Mouse (Mus musculus) hindbrain, postnatal 0 days (tissue): ENCODE data around the gene Eif4ebp2. TPM values are rescaled to one million over a fixed set of nuclear protein-coding genes. Genes with fewer than 3 reads are reported as not detected.

Experiments
- ATAC-seq: fragments of 200-750 bp; cut with Nextera tagmentation; 2 replicates; pipeline ENCODE4 v1.8.0; 2017; ENCODE audit warnings: mild to moderate bottlenecking, moderate TSS enrichment, moderate library complexity
- DNase-seq: peaks from one replicate; pipeline ENCODE4 v3.0.0-alpha.2; 2015; ENCODE audit warnings: low spot score
- H3K27ac ChIP-seq: fragments of 300-500 bp; sonication (generic); 2 replicates; pipeline ENCODE4 v1.5.1; 2014; ENCODE audit warnings: mild to moderate bottlenecking
- H3K27me3 ChIP-seq: fragments of 300-500 bp; sonication (generic); 2 replicates; pipeline ENCODE4 v1.6.1; 2014; ENCODE audit warnings: low read length, mixed read lengths; ENCODE audit not compliant: insufficient read depth
- H3K36me3 ChIP-seq: fragments of 300-500 bp; sonication (generic); 2 replicates; pipeline ENCODE4 v1.6.1; 2014; ENCODE audit warnings: low read length, mixed read lengths; ENCODE audit not compliant: insufficient read depth
- H3K4me1 ChIP-seq: fragments of 300-500 bp; sonication (generic); 2 replicates; pipeline ENCODE4 v1.6.1; 2014; ENCODE audit warnings: antibody characterized with exemption, low read length, mixed read lengths; ENCODE audit not compliant: insufficient read depth
- H3K4me2 ChIP-seq: fragments of 300-500 bp; sonication (generic); 2 replicates; pipeline ENCODE4 v1.6.1; 2014; ENCODE audit warnings: low read depth, mild to moderate bottlenecking, low read length, moderate library complexity, mixed read lengths
- H3K4me3 ChIP-seq: fragments of 300-500 bp; sonication (generic); 2 replicates; pipeline ENCODE4 v1.5.1; 2014; ENCODE audit warnings: low read length
- H3K9ac ChIP-seq: fragments of 300-500 bp; sonication (generic); replicated peaks from 2 replicates; pipeline ENCODE4 v1.6.1; 2014; ENCODE audit warnings: mild to moderate bottlenecking, low read length, moderate library complexity, mixed read lengths
- H3K9me3 ChIP-seq: fragments of 300-500 bp; sonication (generic); 2 replicates; pipeline ENCODE4 v1.6.1; 2016; ENCODE audit warnings: low read length, mixed read lengths
- CTCF ChIP-seq: IDR thresholded peaks from 2 replicates; pipeline ENCODE4 v1.5.1; 2016; ENCODE audit warnings: antibody characterized with exemption, control low read depth, low read depth
- WGBS: fragments of 180-500 bp; shearing (Covaris S2); extraction: QIAGEN DNeasy Blood & Tissue Kit; methylation state at CpG from one replicate; pipeline ENCODE4 v1.1.7; 2014; 5-methylcytosine and 5-hydroxymethylcytosine counted together
- polyA plus RNA-seq: library from polyadenylated mRNA; unstranded; fragments of >200 nt; fragmentation: Nextera tagmentation; extraction: Ambion mirVana; gene quantifications from 2 replicates; pipeline ENCODE4 v1.2.1, GENCODE M21; 2015
- total RNA-seq: library from RNA; depleted of rRNA; stranded (reverse); fragments of >200 nt; gene quantifications from 2 replicates; pipeline ENCODE4 v1.2.3, GENCODE M21; 2014; rRNA removed

The Eif4ebp2 gene
- total and polyA plus RNA-seq, 2 experiments from 2014 or later = 16.2 to 35.9 TPM

DNA sequence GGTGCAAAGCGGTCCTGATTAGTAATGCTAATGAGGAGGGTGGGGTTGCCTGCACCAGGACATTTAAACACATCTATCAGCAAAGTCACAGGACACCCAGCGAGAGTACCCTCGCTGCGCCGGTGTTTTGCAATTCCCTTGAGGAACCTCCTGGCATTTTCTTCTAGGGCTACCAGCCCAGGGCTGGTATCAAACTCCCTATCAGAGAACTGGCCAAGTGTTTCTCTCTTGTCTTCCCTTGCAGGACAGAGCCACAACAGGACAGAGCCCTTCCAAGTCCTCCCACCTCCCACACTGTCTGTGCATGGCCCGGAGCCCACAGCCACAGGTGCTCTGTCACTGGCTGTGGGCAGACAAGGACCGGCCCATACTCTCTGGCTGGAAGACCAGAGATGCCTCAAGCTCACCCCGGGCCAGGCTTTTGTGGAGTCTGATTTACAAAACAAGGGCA, 70.2 kb downstream of the Eif4ebp2 start:
- H3K4me3 ChIP-seq = peak overlapping the region; percentile 72
- peak overlapping the region; percentile 71 for H3K9ac ChIP-seq
- no peaks in the 10 kb centered on the region for H3K36me3 ChIP-seq
- H3K4me2 ChIP-seq = peak overlapping the region; percentile 90
- peak overlapping the region; percentile 75 for H3K27ac ChIP-seq
- H3K27me3 ChIP-seq = no peaks in the 10 kb centered on the region
- DNase-seq = peak; percentile 39
- TF ChIP-seq CTCF = no peak
- WGBS = 4% methylated on average over 8 of the region's 8 CpGs
- no peaks in the 10 kb centered on the region for H3K9me3 ChIP-seq
- 0 out of 2 replicates have a peak, but pooled peaks have one; percentile 24 for ATAC-seq
- peaks cover 22% of the 10 kb centered on the region for H3K4me1 ChIP-seq

DNA sequence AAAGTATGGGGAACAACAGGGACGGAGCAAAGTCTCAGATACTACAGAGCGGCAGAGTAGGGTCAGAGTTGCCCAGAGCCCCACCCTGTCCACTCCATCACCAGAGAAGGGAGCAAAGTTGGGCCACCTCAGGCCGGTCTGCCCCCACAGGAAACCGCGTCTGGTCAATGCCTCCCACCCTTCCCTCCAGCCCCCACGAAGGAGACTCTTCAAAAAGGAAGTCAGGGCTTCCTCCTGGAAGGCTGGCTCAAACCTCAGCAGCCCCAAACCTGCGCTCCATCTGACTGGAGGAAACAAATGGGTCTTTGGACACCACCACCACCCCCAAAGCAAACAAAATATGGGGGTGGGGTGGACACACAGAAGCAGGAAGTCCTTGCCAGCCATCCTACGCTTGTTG, 70.6 kb downstream of the Eif4ebp2 start:
- peaks cover 22% of the 10 kb centered on the region for H3K4me1 ChIP-seq
- H3K27ac ChIP-seq = peak overlapping the region; percentile 75; the same call in 1 of the 2 replicates

DNA sequence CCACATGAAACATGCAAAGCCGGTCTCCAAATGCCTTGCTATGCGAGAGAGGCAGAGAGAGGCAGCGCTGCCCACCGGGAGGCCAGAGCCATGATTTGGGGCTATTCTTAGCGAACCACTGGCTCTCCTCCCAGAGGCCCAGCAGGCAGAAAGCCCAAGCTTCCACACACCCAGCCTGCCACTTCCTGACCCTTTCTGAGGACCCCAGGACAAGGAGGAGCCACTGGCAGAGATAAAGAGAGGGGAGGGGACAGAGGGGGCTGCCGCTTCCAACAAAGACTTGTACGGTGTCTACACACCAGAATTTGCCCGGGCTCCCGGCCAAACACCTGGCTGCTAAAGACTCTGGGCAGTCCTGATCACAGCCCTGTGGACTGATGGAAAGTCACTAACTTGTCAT, 72.3 kb downstream of the Eif4ebp2 start:
- Histone ChIP-seq H3K36me3 (no peaks in the 10 kb centered on the region), H3K27me3 (no peaks in the 10 kb centered on the region), H3K4me3 (no peak overlapping the region), H3K4me2 (peak overlapping the region; percentile 90), H3K9ac (no peak overlapping the region), H3K9me3 (no peaks in the 10 kb centered on the region), H3K4me1 (peaks cover 23% of the 10 kb centered on the region), H3K27ac (peak overlapping the region; percentile 49; the same call in 1 of the 2 replicates)
- TF ChIP-seq CTCF = peak; percentile 5; the same call in 1 of the 2 replicates
- DNase-seq (peak; percentile 68), ATAC-seq (0 out of 2 replicates have a peak, but pooled peaks have one; percentile 10)
- 14% methylated on average over 9 of the region's 9 CpGs for WGBS

More for the DNA sequence above, 70.6 kb downstream of the Eif4ebp2 start:
- ATAC-seq (no peak), DNase-seq (no peak)
- TF ChIP-seq CTCF = no peak
- no peaks in the 10 kb centered on the region for H3K27me3 ChIP-seq
- 21% methylated on average over 8 of the region's 8 CpGs for WGBS
- H3K4me3 ChIP-seq = peak overlapping the region; percentile 72
- H3K4me2 ChIP-seq = peak overlapping the region; percentile 90
- H3K9ac ChIP-seq = peak overlapping the region; percentile 71
- no peaks in the 10 kb centered on the region for H3K9me3 ChIP-seq
- H3K36me3 ChIP-seq = no peaks in the 10 kb centered on the region

DNA sequence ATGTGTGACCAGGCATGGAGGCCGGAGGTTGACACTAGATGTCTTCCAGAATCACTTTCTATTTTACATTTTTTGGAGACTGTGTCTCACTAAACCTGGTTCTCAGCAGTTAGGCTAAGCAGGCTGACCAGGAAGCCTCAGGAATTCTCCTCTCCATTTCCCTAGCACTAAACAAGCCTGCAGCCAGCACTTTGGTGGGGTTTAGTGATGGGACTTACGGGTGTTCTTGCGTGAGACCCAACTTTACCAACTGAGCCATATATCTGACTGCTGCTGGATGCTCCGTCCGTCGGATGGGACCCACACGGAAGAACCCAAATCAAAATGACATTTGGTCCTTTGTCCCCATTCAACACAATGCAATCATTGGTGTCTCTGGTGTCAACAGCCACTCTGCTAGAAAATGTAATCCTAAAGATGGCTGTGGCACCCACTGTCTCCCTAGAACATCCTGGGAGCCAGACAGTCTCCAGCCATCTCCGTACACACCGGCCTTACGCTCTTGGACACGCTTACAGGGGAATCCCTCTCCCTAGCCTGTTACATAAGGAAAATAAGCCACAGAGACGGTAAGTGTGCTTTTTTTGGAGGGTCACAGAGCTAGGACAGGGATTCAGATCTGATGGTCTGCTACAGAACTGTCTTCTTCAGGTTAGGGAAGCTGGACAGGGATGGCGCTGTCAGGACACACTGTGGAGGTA, 73.0 kb downstream of the Eif4ebp2 start:
- Histone ChIP-seq H3K9ac (no peak overlapping the region), H3K4me2 (peak overlapping the region; percentile 90; the same call in 1 of the 2 replicates), H3K4me3 (no peak overlapping the region), H3K27me3 (no peaks in the 10 kb centered on the region), H3K9me3 (no peaks in the 10 kb centered on the region), H3K36me3 (no peaks in the 10 kb centered on the region), H3K4me1 (peaks cover 28% of the 10 kb centered on the region), H3K27ac (peak overlapping the region; percentile 49)
- WGBS = 78% methylated on average over 13 of the region's 13 CpGs
- TF ChIP-seq CTCF = no peak
- ATAC-seq (no peak), DNase-seq (no peak)

DNA sequence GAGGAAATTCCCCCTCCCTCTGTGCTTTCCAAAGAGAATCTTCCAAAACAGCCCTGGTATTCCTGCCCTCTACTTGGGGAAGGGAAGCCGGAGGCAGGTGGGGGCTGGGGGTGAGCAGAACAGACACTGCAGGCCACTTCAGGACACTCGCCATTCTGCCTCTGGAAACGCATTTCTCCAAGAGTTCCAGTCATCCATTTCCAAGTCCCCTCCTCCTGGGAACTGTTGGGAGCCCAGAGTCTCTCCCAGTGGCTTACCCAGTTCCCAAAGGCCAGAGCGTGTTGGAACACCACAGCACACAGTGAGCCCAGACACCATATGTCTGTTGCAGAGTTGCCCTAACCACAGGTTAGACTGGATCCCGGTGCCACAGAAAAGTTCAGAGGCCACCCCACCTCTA, 73.8 kb downstream of the Eif4ebp2 start:
- WGBS = 80% methylated on average over 5 of the region's 5 CpGs
- TF ChIP-seq CTCF = no peak

More for the DNA sequence above, 73.8 kb downstream of the Eif4ebp2 start:
- ATAC-seq (no peak), DNase-seq (no peak)
- H3K9me3 ChIP-seq = no peaks in the 10 kb centered on the region
- no peak overlapping the region for H3K4me3 ChIP-seq
- no peaks in the 10 kb centered on the region for H3K27me3 ChIP-seq
- H3K4me2 ChIP-seq = no peak overlapping the region
- no peak overlapping the region for H3K27ac ChIP-seq
- peaks cover 22% of the 10 kb centered on the region for H3K4me1 ChIP-seq
- H3K36me3 ChIP-seq = no peaks in the 10 kb centered on the region
- H3K9ac ChIP-seq = no peak overlapping the region

Other genes with a start within 250 kb of the Eif4ebp2 start
- 1.5 and 1.8 TPM in 2 replicates for gene Adamts14, start 179.2 kb downstream of the Eif4ebp2 start, total RNA-seq
- 0.36 and 0.37 TPM in 2 replicates for gene Adamts14, start 179.2 kb downstream of the Eif4ebp2 start, polyA plus RNA-seq
- gene Prf1, start 154.8 kb downstream of the Eif4ebp2 start, total RNA-seq = not detected in 2 replicates
- gene Prf1, start 154.8 kb downstream of the Eif4ebp2 start, polyA plus RNA-seq = not detected in 2 replicates
- 34.3 and 36.0 TPM in 2 replicates for gene Pald1, start 69.1 kb downstream of the Eif4ebp2 start, total RNA-seq
- gene Pald1, start 69.1 kb downstream of the Eif4ebp2 start, polyA plus RNA-seq = 21.7 TPM in 2 replicates
- gene Nodal, start 34.7 kb downstream of the Eif4ebp2 start, total RNA-seq = 0.58 and 1.1 TPM in 2 replicates
- 0.33 and 0.43 TPM in 2 replicates for gene Nodal, start 34.7 kb downstream of the Eif4ebp2 start, polyA plus RNA-seq
- gene Lrrc20, start 23.1 kb upstream of the Eif4ebp2 start, total RNA-seq = 13.5 and 19.6 TPM in 2 replicates
- gene Lrrc20, start 23.1 kb upstream of the Eif4ebp2 start, polyA plus RNA-seq = 9.7 and 10.2 TPM in 2 replicates
- 3.6 and 3.7 TPM in 2 replicates for gene Npffr1, start 142.8 kb upstream of the Eif4ebp2 start, total RNA-seq
- 1.6 and 1.7 TPM in 2 replicates for gene Npffr1, start 142.8 kb upstream of the Eif4ebp2 start, polyA plus RNA-seq
- 66.9 and 80.6 TPM in 2 replicates for gene Ppa1, start 195.9 kb upstream of the Eif4ebp2 start, total RNA-seq
- 185 and 186 TPM in 2 replicates for gene Ppa1, start 195.9 kb upstream of the Eif4ebp2 start, polyA plus RNA-seq
- gene Sar1a, start 227.6 kb upstream of the Eif4ebp2 start, total RNA-seq = 125 and 133 TPM in 2 replicates
- 188 and 189 TPM in 2 replicates for gene Sar1a, start 227.6 kb upstream of the Eif4ebp2 start, polyA plus RNA-seq
- 70.5 and 84.8 TPM in 2 replicates for gene Tysnd1, start 242.9 kb upstream of the Eif4ebp2 start, total RNA-seq
- gene Tysnd1, start 242.9 kb upstream of the Eif4ebp2 start, polyA plus RNA-seq = 31.8 and 32.2 TPM in 2 replicates